Mouse (Mus musculus) CD4-positive, CD25-positive, alpha-beta regulatory T cell, adult 2 months (primary cell): ENCODE results near the gene Rheb.
"Not testable (repeated sequence)": the region's sequence is repeated elsewhere in the genome, so short reads cannot be mapped to it uniquely, and the experiment has no call there.

Experiments used
- DNase-seq: peaks from one replicate; pipeline ENCODE4 v3.0.0-alpha.2; 2012; ENCODE audit warnings: low read depth, low spot score

Rheb gene

GRCm38 (mm10) chr5:24797858-24798257 lies 44.6 kb downstream of the Rheb start:
- DNase-seq, result no peak

- DNase-seq, result no peak
Observed at GRCm38 (mm10) chr5:24792961-24793360, 49.5 kb downstream of the Rheb start.

DNA sequence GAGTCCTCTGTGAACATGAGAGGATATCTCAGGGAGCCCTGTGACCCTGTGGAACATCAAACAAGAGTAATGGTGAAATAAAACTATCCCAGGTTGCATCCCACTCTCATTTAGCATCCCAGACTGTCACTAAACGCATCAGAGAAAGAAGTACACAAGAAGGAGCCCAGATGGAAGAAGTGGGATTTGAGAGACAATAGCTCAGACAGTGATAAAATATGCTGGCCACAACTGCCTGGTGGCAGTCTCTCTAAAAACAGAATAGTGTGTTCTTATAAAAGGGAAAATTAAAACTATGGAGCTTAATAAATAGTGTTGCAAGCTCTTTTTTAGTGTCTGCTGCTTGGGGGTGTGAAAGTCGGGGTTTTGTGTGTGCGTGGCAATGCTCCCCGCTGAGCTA lies 59.5 kb downstream of the Rheb start:
- no peak for DNase-seq

DNA sequence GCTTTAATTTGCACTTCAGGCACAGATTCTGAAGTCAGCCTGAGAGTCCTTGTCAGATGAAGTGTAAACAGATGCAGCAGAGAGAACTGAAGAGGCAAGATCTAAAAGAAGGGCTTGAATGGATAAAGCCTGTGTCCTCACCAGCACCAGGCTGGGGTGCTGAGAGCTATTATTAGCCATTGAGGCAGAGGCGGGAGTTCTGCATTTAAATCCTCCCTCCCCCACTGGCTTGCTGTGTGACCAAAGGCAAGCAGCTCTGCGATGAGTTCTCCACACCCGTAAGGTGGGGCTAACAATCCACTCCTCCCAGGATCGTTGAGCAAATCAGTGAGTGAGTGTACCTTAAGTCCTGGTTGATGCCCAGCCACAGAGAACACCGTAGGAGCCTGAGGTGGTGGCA lies 61.4 kb downstream of the Rheb start:
- DNase-seq, result no peak

DNA sequence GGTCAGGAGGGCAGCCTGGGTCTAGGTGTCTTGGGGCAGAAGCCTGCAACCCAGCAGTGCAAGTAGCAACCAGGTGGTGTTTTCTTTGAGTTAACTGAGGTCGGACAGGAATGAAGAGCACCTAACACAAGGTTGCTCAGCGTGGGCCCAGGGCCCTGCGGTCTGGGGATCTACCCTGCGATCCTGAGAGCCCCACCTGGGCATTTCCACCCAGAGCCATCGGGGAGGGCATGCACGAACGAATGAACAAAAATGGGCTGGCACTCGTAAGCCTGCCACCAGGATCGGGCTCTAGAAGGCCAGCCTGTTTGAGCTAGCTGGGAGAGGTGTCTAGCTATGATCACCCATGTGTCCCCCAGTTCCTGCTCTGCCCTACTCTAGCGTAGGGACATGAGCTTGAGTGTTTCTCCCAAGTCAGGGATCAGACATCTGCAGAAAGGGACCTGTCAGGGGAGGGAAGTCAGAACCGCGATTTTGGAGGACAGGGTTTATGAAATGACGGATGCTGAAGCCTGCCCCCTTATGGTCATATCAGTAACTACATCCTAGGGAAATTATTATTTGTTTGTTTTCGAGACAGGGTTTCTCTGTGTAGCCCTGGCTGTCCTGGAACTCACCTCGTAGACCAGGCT lies 62.4 kb downstream of the Rheb start:
- DNase-seq, result peak; percentile 78

DNA sequence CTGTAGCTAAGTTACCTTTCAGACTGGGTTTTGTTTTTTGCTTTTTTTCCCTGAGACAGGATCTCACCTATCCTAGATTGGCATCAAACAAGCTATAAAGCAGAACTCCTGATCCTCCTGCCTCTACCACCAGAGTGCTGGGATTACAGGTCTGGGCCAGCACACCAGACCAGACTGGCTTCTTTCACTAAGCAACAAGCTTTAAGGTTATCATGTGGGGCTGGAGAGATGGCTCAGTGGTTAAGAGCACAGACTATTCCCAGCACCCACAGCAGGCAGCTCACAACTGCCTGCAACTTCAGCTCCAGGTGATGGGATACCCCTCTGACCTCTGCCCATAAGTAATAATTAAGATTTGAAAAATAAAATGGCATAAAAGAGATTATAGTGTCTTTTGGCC lies 63.1 kb downstream of the Rheb start:
- no peak for DNase-seq

GRCm38 (mm10) chr5:24778843-24779140 lies 63.6 kb downstream of the Rheb start:
- DNase-seq, result no peak

DNA sequence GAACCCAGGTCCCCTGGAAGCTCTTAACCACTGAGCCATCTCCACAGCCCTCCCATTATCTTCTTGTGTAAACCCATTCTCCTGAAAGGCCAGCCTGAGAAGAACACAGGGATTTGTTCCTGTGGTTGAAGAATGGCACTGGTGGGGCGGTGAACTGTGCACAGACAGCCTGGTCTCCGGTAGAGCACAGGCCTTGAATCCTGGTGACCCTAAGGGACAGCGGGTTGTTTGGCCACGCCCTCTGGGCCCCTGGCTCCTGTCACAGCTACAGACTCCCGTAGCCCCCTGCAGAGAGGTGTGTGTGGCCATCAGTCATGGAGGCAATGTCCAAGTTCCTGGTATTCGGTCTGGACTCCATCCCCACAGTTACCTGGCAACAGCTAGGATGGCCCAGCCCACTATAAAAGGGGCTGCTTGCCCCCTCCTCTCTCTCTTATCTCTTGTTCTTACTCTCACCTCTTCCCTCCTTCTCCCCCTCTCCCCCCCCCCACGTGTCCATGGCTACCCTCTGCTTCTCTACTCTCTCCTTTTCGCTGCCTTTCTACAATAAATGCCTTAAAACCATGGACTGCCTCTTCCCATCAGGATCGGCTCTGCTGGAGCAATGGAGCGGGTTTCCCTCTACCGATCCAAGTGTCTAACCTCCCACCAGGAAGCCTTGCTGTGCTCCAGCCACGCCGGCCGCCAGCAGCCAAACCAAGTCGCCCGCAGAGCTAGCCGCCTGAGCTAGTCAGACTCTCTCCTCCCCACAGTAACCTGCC lies 64.2 kb downstream of the Rheb start:
- DNase-seq, result no peak

DNA sequence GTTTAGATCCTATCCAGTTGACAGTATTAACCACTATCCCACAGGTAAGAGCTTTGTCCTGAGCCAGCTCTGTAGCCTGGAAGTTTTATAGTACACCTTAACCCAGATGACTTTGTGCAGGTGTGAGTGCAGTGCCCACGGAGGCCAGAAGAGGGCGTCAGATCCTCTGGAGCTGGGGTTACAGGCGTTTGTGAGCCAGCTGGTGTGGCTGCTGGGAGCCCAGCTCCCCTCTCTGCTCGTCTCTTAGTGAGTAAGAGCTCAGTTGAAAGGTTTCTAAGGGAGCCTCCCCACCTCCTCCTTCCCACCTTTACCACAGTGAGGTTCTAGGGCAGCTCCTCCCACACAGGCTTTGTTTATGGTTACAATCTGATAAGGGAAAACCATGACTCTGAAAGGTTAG lies 65.7 kb downstream of the Rheb start:
- DNase-seq, result peak; percentile 80

GRCm38 (mm10) chr5:24774549-24774948 lies 67.9 kb downstream of the Rheb start:
- not testable (repeated sequence) for DNase-seq

GRCm38 (mm10) chr5:24757816-24758215 lies 84.6 kb downstream of the Rheb start, which contains the start of gene Crygn:
Gene Crygn (minus strand): TSS chr5:24758008.
- DNase-seq, result no peak

DNA sequence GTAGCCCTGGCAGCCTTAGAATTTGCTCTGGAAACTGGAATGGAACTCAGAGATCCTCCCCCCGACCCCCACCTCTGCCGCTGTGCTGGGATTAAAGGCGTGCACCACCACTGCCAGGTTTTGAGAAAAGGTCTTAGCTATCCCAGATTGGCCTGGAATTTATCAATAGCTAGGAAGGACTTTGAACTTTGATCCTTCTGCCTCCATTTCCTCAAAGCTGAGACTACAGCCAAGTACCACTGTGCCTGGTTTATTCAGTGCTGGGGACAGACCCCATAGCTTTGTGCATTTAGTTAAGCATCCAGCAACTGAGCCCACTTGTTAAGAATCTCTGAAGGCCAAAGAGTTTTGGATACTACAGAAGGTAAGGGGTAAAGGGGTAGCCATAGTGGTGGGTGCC lies 85.5 kb downstream of the Rheb start:
- no peak for DNase-seq
